Mouse (Mus musculus) adrenal gland, adult 2 months (tissue): Measurements from ENCODE around the gene Tagln3. TPM values are rescaled to one million over a fixed set of nuclear protein-coding genes. Genes with fewer than 3 reads are reported as not detected.

Experiments used
- DNase-seq: peaks from one replicate; pipeline ENCODE4 v3.0.0; 2021
- long read RNA-seq: library from polyadenylated mRNA; stranded (forward); transcript quantifications from one replicate; pipeline ENCODE4 v2.0.0, GENCODE M21; 2021
- polyA plus RNA-seq: library from polyadenylated mRNA; depleted of rRNA; stranded (reverse); fragments of >200 nt; gene quantifications from 2 replicates; pipeline ENCODE4 v1.2.3, GENCODE M21; 2012; rRNA removed
- total RNA-seq, 2 experiments: library from RNA; stranded (reverse); gene quantifications; 2 replicates each; pipeline ENCODE4 v1.2.3; 2021

Tagln3 gene
- total RNA-seq (1 to 10 TPM; 4.3 TPM), polyA plus RNA-seq (0.88 and 1.8 TPM in 2 replicates)
- long read RNA-seq, transcript Tagln3-201 (4 exons, 1,240 nt) = major isoform, 7 of 7 reads
- long read RNA-seq, partial matches to known transcripts = 0 of 7 reads
- long read RNA-seq, other reads (novel, unspliced or antisense) = 0 of 7 reads

GRCm38 (mm10) chr16:45724061-45724741 is at the start of gene Tagln3:
Gene Tagln3 (minus strand): TSS chr16:45724608.
- peak; percentile 48 for DNase-seq

- no peak for DNase-seq
Measured at GRCm38 (mm10) chr16:45770914-45771313, 46.5 kb upstream of the Tagln3 start.

- DNase-seq = peak; percentile 54
Measured at GRCm38 (mm10) chr16:45767853-45768640, 43.6 kb upstream of the Tagln3 start.

GRCm38 (mm10) chr16:45767434-45767833 is 43.0 kb upstream of the Tagln3 start:
- no peak for DNase-seq

- no peak for DNase-seq
Measured at GRCm38 (mm10) chr16:45765801-45766494, 41.5 kb upstream of the Tagln3 start.

- DNase-seq = no peak
Measured at GRCm38 (mm10) chr16:45765102-45765501, 40.7 kb upstream of the Tagln3 start.

- DNase-seq = no peak
Measured at GRCm38 (mm10) chr16:45762859-45763505, 38.6 kb upstream of the Tagln3 start.

- no peak for DNase-seq
Measured at GRCm38 (mm10) chr16:45761425-45761824, 37.0 kb upstream of the Tagln3 start.

- DNase-seq = no peak
Measured at GRCm38 (mm10) chr16:45758726-45759269, 34.4 kb upstream of the Tagln3 start.

- DNase-seq = peak; percentile 68
Measured at GRCm38 (mm10) chr16:45757421-45758078, 33.1 kb upstream of the Tagln3 start.

GRCm38 (mm10) chr16:45756855-45757254 is 32.4 kb upstream of the Tagln3 start:
- DNase-seq = no peak

- no peak for DNase-seq
Measured at GRCm38 (mm10) chr16:45743591-45744144, 19.3 kb upstream of the Tagln3 start.

- peak; percentile 98 for DNase-seq
Measured at GRCm38 (mm10) chr16:45742615-45743476, 18.4 kb upstream of the Tagln3 start, which contains the start of gene Abhd10. Gene Abhd10 (minus strand): TSS chr16:45742955.

GRCm38 (mm10) chr16:45737880-45738279 is 13.5 kb upstream of the Tagln3 start:
- DNase-seq = no peak

GRCm38 (mm10) chr16:45736724-45737123 is 12.3 kb upstream of the Tagln3 start:
- no peak for DNase-seq

GRCm38 (mm10) chr16:45729163-45729562 is 4.8 kb upstream of the Tagln3 start:
- no peak for DNase-seq

GRCm38 (mm10) chr16:45724742-45725102 is 314 bp upstream of the Tagln3 start:
- DNase-seq = no peak

- DNase-seq = no peak
Measured at GRCm38 (mm10) chr16:45723172-45723901, 1.1 kb downstream of the Tagln3 start.

GRCm38 (mm10) chr16:45722460-45722951 is 1.9 kb downstream of the Tagln3 start:
- DNase-seq = no peak
